Mouse (Mus musculus): ENCODE measurements around the gene Gm5796. TPM values are rescaled to one million over a fixed set of nuclear protein-coding genes. Genes with fewer than 3 reads are reported as not detected.
"Not testable (repeated sequence)": the region's sequence is repeated elsewhere in the genome, so short reads cannot be mapped to it uniquely, and the experiment has no call there.

Gm5796 gene
- total RNA-seq (2022): under 1 TPM in 1 of 4 experiments, not detected in 3; 0.38 TPM

GRCm38 (mm10) chr14:4023641-4024040, at the start of gene Gm5796:
Gm5796 (plus strand) TSS chr14:4023941.
- not testable (repeated sequence) for DNase-seq (ENCODE audit: low spot score in 2 of 2)

DNA sequence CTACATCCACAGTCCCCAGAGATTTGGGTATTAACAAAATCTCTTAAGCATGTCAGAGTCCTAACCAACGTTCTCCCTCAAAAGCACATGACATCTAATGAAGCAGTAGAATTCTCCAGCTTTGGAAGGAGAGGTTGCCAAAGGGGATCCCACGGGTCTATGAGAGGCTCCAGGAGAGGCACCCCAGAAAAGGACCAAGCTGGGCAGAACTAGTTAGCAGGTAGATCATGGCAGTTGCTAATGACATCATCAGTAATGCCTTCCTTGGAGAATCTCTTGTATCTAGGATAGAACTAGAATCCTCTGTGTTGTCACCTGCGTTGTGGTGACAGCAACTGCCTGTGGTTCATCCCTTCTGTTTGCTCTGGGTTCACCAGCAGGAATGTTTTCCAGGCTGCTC, 25.6 kb upstream of the Gm5796 start, which contains the start of gene Gm3099:
Gene Gm3099 (plus strand): TSS at position 301 of the 400 bp plus-strand sequence.
- DNase-seq (ENCODE audit: low spot score in 2 of 2): not testable (repeated sequence)

- not testable (repeated sequence) for DNase-seq (ENCODE audit: low spot score in 2 of 2)
Measured at GRCm38 (mm10) chr14:4083820-4084219, 60.1 kb downstream of the Gm5796 start, which contains the start of gene Gm3115. Gm3115 (plus strand) TSS chr14:4084120.

Other genes starting within 250 kb of the Gm5796 start
- not detected for gene Gm3002, start 213.9 kb upstream of the Gm5796 start, total RNA-seq (2022)
- gene Gm3033, start 177.7 kb upstream of the Gm5796 start, total RNA-seq (2022): not detected
- gene Gm2916, start 139.8 kb upstream of the Gm5796 start, total RNA-seq (2022): not detected
- gene Gm3029, start 92.2 kb upstream of the Gm5796 start, total RNA-seq (2022): not detected
- gene Gm3095, start 60.4 kb upstream of the Gm5796 start, total RNA-seq (2022): not detected
- gene Gm3099, start 25.5 kb upstream of the Gm5796 start, total RNA-seq (2022): not detected
- gene Gm3115, start 60.2 kb downstream of the Gm5796 start, total RNA-seq (2022): not detected
- gene Gm8108, start 86.6 kb downstream of the Gm5796 start, total RNA-seq (2022): under 1 TPM in 2 of 4 experiments, not detected in 2; 0.24 to 0.34 TPM
- gene Gm3127, start 141.1 kb downstream of the Gm5796 start, total RNA-seq (2022): not detected
- not detected for gene Gm2974, start 158.6 kb downstream of the Gm5796 start, total RNA-seq (2022)
- gene Gm3138, start 225.7 kb downstream of the Gm5796 start, total RNA-seq (2022): not detected